Mouse (Mus musculus) brain, embryonic 18.5 days (tissue): Measurements from ENCODE around the gene Cemip2.

ENCODE experiments used
- DNase-seq: peaks from one replicate; pipeline ENCODE4 v3.0.0-alpha.2; 2012; ENCODE audit warnings: low read depth, low spot score

Cemip2 gene

DNA sequence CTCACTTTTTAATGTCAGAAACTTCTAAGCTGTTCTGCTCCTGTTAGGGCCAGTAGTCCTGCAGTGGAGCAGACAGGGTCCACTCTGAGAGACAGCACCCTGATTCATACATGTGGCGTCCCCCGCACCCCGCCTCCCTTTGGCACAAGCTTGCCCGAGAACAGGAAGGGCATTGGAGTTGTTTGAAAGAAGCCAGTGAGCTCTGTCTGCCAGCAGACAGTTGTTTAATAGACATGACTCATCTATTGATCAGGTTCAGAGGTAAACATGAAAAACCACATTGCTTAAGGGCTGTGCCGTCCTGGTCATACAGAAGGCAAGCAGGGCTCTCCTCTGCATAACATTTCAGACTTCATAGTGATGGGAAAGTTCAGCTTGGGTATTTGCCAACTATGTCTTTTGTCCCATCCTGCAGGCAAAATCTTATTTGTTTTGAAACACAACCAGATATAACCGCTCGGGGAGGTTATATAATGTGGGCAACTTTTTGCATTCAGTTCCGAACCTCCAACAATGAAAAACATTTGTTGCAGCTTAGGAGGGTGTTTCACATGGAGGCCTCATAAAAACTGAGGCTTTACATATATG is 36.4 kb downstream of the Cemip2 start:
- no peak for DNase-seq

DNA sequence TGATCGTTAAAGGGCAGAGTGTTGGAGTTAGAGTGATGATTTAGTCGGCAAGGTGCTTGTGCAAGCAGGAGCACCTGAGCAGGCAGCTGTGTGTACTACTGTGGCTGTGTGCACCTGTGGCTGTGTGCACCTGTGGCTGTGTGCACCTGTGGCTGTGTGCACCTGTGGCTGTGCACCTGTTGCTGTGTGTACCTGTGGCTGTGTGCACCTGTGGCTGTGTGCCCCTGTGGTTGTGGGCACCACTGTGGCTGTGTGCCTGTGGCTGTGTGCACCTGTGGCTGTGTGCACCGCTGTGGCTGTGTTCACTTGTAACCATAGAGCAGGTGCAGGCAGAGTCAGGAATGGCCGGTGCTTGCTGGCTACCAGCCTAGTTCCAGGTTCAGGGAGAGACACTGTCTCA is 38.1 kb downstream of the Cemip2 start:
- DNase-seq: no peak

DNA sequence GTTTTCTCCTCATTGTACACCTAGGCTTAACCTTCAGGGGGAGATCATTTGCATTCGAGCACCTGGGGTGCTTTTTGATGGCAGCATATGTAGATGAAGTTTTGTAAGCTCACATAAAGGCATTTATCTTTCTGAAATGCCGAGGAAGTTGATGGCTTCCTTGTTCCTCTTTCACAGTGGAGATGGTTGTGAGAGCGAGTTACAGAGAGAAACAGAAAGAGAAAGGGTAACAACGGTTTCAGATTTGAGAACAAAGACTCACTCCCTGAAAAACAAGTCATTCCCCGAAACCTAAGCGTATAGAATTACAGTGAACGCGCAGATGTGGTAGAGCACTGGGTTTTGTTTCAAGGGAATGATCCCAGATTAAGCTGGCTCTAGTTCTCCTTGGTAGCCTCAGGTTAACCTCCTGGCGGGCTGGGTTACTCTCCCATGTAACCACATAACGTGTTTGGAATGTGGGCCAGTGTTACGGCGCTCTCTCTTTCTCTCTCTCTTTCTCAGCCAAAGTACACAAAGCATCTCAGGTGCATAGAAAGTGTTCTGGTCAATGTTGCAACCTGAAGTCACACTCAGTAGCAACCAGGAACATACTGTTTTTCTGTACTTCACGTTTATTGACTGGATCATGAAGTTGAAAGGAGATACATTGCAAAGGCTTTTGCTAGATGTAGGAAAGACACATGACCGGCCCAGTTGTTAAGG is 40.0 kb downstream of the Cemip2 start:
- DNase-seq: no peak

- DNase-seq: no peak
Observed at GRCm38 (mm10) chr19:21819585-21819984, 41.4 kb downstream of the Cemip2 start.

- no peak for DNase-seq
Observed at GRCm38 (mm10) chr19:21820126-21820525, 42.0 kb downstream of the Cemip2 start.

GRCm38 (mm10) chr19:21821877-21822276 is 43.7 kb downstream of the Cemip2 start:
- DNase-seq: no peak

- no peak for DNase-seq
Observed at GRCm38 (mm10) chr19:21824146-21824545, 46.0 kb downstream of the Cemip2 start.

GRCm38 (mm10) chr19:21825128-21825885 is 47.2 kb downstream of the Cemip2 start:
- DNase-seq: no peak

GRCm38 (mm10) chr19:21833416-21833992 is 55.4 kb downstream of the Cemip2 start:
- no peak for DNase-seq

DNA sequence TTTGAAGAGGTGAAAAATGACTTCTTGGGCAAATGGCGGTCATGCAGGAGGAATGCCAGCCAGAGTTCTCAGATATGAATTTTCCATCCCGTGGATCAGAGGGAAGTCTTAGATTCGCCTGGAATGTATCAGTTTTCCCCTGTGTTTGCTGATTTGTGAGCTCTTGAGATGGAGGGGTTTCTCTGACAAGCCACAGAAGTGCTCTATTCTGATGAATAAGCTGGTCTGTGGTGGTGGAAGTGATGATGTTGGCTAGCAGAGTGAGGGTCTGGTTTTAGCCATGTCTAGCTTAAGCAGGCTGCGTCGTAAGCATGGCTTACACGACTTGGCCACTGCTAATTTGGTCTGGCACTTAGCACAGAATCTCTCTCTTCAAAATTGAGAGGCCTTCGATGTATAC is 56.8 kb downstream of the Cemip2 start:
- DNase-seq: no peak

DNA sequence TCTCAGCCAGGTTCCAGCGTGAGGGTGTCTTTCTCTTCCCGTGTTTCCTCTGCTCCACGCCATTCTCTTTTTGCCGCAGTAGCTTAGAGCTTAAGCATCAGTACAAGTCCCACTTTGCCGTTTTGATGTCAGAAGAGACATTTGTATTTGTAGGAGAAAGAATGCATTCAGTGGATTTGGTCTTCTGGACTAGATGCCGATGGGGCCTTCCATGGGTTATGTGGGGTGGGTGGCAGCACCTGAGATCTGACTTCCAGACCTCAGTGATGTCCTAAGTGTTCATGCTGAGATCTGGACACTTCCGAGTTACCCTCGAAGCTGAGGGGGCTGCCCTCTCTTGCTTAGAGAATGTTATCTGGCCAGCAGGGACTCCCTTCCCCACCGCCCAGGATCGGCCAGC is 72.6 kb downstream of the Cemip2 start:
- no peak for DNase-seq

GRCm38 (mm10) chr19:21854526-21855228 is 76.5 kb downstream of the Cemip2 start:
- DNase-seq: no peak

DNA sequence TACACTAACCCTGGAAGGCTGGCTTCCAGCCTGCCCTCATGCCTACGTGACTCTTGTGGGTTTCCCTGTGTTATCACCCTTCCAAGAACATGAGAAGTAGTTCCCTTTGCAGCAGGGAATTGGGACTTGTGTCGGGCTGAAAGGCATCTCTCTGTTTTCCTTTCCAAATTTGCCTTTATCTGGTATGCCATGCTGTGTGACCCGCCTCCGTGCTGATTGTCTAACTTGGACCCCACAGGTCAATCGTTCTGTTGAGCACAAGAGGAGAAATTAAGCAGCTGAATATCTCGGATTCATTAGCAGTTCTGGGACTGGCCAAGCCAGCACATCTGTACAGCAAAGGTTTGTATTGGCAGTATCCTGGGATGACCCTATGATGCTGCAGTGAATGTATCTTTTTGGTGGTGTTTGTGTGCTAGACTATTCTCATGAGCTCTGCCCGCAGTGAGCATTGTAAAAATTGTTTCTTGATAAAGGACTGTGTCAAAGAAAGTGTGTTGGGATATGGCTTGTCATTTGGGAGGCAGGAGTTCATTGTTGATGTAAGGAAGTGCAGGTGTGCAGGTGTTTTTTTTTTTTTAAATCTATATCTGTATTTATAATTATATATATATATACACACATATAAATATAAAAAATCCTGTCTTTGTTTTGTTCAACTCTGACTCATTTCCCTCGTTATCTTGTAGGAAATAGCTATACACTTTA is 77.4 kb downstream of the Cemip2 start:
- no peak for DNase-seq

DNA sequence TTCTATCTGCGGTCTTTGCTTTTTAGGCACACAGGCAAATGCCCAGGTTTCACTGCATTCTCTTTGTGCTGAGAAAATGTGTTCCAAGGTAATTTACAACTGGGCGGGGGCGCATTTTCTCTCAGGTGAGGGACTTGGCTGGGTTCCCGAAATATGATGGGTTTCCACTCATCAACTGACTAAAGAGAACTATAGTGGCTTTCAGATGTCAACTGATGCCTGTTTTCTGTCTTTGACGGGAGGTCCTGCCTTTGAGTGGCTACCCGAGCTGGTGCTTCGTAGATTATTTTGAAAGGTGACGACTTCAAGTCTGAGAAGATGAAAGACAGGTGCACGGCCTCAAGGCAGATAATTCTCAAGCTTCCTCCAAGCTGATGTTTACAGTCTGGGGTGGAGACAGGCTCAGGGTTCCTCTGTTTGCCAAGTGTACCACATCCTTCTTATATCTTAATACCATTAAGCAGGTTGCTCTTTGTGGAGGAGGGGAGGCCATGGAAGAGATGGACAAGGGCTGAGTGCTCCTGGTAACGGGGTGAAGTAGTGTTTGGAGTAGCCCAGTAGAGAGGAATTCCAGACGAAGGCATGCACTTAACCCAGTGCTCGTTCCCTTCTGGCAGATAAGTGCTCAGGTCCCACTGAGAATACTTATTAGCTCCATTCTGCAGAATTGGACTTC is 80.8 kb downstream of the Cemip2 start:
- no peak for DNase-seq

DNA sequence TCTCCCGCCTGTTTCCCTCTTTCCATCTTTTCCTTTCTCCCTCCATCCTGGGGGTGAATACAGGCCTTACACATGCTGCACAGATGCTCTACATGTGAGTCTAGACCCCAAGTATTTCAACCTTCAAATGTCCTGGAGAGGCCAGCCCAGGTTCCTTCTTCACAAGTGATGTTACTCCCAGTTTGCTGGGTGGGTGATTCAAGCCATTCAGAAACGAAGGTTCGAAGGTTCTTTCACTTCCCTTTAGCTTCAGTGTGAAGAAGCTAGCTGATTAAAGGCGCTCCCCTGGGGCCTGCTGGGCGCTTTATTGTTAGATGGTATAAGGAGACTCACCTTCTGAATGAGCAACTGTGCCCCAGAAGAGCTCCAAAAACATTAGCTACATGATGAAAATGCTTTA is 82.0 kb downstream of the Cemip2 start:
- DNase-seq: no peak

- no peak for DNase-seq
Observed at GRCm38 (mm10) chr19:21860894-21861293, 82.8 kb downstream of the Cemip2 start.

DNA sequence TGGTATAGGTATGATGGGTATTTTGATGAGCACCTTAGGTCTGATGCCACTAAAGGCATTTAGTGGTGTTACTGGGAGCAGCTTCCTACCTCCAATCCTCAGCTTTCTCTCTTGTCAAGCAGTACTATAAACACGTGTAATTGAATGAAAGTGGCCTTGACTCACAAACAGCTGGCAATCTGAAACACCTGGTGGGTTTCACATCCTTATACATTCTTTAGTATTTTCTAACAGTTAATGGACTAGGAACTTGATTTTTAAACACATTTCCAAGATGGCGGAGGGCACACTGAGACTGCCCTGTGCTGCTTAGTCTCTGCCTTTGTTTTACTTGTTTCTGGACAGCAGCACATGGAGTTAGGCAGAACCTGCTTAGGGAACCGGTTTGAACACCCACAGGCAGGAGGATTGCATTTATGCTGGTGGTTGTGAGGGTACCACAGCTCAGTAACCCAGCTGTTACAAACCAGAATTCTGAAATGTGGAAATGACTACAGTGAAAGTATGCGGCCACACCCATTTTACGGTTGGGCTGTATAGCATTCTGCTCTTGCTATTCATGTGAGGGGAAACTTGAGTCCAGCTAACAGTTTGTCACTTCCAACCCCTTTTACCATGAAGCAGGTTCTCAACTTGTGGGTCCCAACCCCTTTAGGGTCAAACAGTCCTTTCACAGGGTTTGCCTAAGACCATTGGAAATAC is 84.3 kb downstream of the Cemip2 start:
- DNase-seq: no peak

- DNase-seq: no peak
Observed at GRCm38 (mm10) chr19:21862991-21863931, 85.1 kb downstream of the Cemip2 start.
